Mouse (Mus musculus): ENCODE data around the gene Arhgap35. TPM values are rescaled to one million over a fixed set of nuclear protein-coding genes. Genes with fewer than 3 reads are reported as not detected.

The Arhgap35 gene
- polyA plus RNA-seq, 1 experiment = 25.7 TPM

- WGBS = 36% methylated on average over 4 of the region's 4 CpGs
- no peak for DNase-seq
- Histone ChIP-seq H3K4me1 (ENCODE audit: control insufficient read depth, insufficient read depth, low read length) (no peaks in the 10 kb centered on the region), H3K27ac (ENCODE audit: insufficient read depth, low read depth, low read length) (no peak overlapping the region), H3K27me3 (replicated peaks; ENCODE audit: control insufficient read depth, insufficient read depth, low read length) (no peaks in the 10 kb centered on the region), H3K36me3 (ENCODE audit: control insufficient read depth, insufficient read depth, low read length) (no peaks in the 10 kb centered on the region), H3K4me3 (ENCODE audit: insufficient read depth, low read depth, low read length) (no peak overlapping the region)
- TF ChIP-seq CTCF (conservative IDR thresholded peaks at IDR 0.05; ENCODE audit: insufficient read depth, insufficient read length, low read depth, low read length) (no peak), POLR2A (IDR thresholded peaks at IDR 0.05; ENCODE audit: low read depth, low read length) (no peak)
Measured at GRCm38 (mm10) chr7:16631025-16631424, 16.2 kb upstream of the Arhgap35 start.

- Histone ChIP-seq H3K4me1 (ENCODE audit: control insufficient read depth, insufficient read depth, low read length) (no peaks in the 10 kb centered on the region), H3K27me3 (replicated peaks; ENCODE audit: control insufficient read depth, insufficient read depth, low read length) (no peaks in the 10 kb centered on the region), H3K4me3 (ENCODE audit: insufficient read depth, low read depth, low read length) (no peak overlapping the region), H3K27ac (ENCODE audit: insufficient read depth, low read depth, low read length) (no peak overlapping the region), H3K36me3 (ENCODE audit: control insufficient read depth, insufficient read depth, low read length) (no peaks in the 10 kb centered on the region)
- peak; percentile 63 for DNase-seq
- TF ChIP-seq CTCF (conservative IDR thresholded peaks at IDR 0.05; ENCODE audit: insufficient read depth, insufficient read length, low read depth, low read length) = peak; percentile 85
- TF ChIP-seq POLR2A (IDR thresholded peaks at IDR 0.05; ENCODE audit: low read depth, low read length) = no peak
- WGBS = 13% methylated on average over 10 of the region's 10 CpGs
Measured at GRCm38 (mm10) chr7:16629598-16630296, 15.0 kb upstream of the Arhgap35 start.

GRCm38 (mm10) chr7:16628096-16628771, 13.4 kb upstream of the Arhgap35 start:
- Histone ChIP-seq H3K36me3 (ENCODE audit: control insufficient read depth, insufficient read depth, low read length) (no peaks in the 10 kb centered on the region), H3K27me3 (replicated peaks; ENCODE audit: control insufficient read depth, insufficient read depth, low read length) (no peaks in the 10 kb centered on the region), H3K27ac (ENCODE audit: insufficient read depth, low read depth, low read length) (no peak overlapping the region), H3K4me1 (ENCODE audit: control insufficient read depth, insufficient read depth, low read length) (no peaks in the 10 kb centered on the region), H3K4me3 (ENCODE audit: insufficient read depth, low read depth, low read length) (no peak overlapping the region)
- WGBS = 33% methylated on average over 12 of the region's 12 CpGs
- TF ChIP-seq POLR2A (IDR thresholded peaks at IDR 0.05; ENCODE audit: low read depth, low read length) (no peak), CTCF (conservative IDR thresholded peaks at IDR 0.05; ENCODE audit: insufficient read depth, insufficient read length, low read depth, low read length) (peak; percentile 86)
- DNase-seq = peak; percentile 62

GRCm38 (mm10) chr7:16623687-16624086, 8.9 kb upstream of the Arhgap35 start:
- H3K27ac ChIP-seq (ENCODE audit: insufficient read depth, low read depth, low read length) = no peak overlapping the region
- TF ChIP-seq POLR2A (IDR thresholded peaks at IDR 0.05; ENCODE audit: low read depth, low read length) (no peak), CTCF (conservative IDR thresholded peaks at IDR 0.05; ENCODE audit: insufficient read depth, insufficient read length, low read depth, low read length) (no peak)
- H3K4me1 ChIP-seq (ENCODE audit: control insufficient read depth, insufficient read depth, low read length) = no peaks in the 10 kb centered on the region
- no peaks in the 10 kb centered on the region for H3K36me3 ChIP-seq (ENCODE audit: control insufficient read depth, insufficient read depth, low read length)
- no peaks in the 10 kb centered on the region for H3K27me3 ChIP-seq (replicated peaks; ENCODE audit: control insufficient read depth, insufficient read depth, low read length)
- peak; percentile 28 for DNase-seq
- H3K4me3 ChIP-seq (ENCODE audit: insufficient read depth, low read depth, low read length) = no peak overlapping the region

GRCm38 (mm10) chr7:16623131-16623530, 8.3 kb upstream of the Arhgap35 start:
- Histone ChIP-seq H3K36me3 (ENCODE audit: control insufficient read depth, insufficient read depth, low read length) (no peaks in the 10 kb centered on the region), H3K4me3 (ENCODE audit: insufficient read depth, low read depth, low read length) (no peak overlapping the region), H3K27me3 (replicated peaks; ENCODE audit: control insufficient read depth, insufficient read depth, low read length) (no peaks in the 10 kb centered on the region), H3K4me1 (ENCODE audit: control insufficient read depth, insufficient read depth, low read length) (no peaks in the 10 kb centered on the region), H3K27ac (ENCODE audit: insufficient read depth, low read depth, low read length) (no peak overlapping the region)
- no peak for DNase-seq
- 58% methylated on average over 4 of the region's 4 CpGs for WGBS
- no peak for TF ChIP-seq CTCF (conservative IDR thresholded peaks at IDR 0.05; ENCODE audit: insufficient read depth, insufficient read length, low read depth, low read length)
- no peak for TF ChIP-seq POLR2A (IDR thresholded peaks at IDR 0.05; ENCODE audit: low read depth, low read length)

GRCm38 (mm10) chr7:16621066-16621622, 6.4 kb upstream of the Arhgap35 start:
- Histone ChIP-seq H3K27me3 (replicated peaks; ENCODE audit: control insufficient read depth, insufficient read depth, low read length) (no peaks in the 10 kb centered on the region), H3K4me1 (ENCODE audit: control insufficient read depth, insufficient read depth, low read length) (no peaks in the 10 kb centered on the region; the same call in 1 of the 2 replicates), H3K27ac (ENCODE audit: insufficient read depth, low read depth, low read length) (no peak overlapping the region; the same call in 1 of the 2 replicates), H3K4me3 (ENCODE audit: insufficient read depth, low read depth, low read length) (no peak overlapping the region), H3K36me3 (ENCODE audit: control insufficient read depth, insufficient read depth, low read length) (no peaks in the 10 kb centered on the region)
- no peak for TF ChIP-seq POLR2A (IDR thresholded peaks at IDR 0.05; ENCODE audit: low read depth, low read length)
- WGBS = 58% methylated on average over 8 of the region's 8 CpGs
- peak; percentile 32 for DNase-seq

- peak; percentile 89 for DNase-seq
- 2% methylated on average over 30 of the region's 30 CpGs for WGBS
Measured at GRCm38 (mm10) chr7:16618661-16619211, 3.9 kb upstream of the Arhgap35 start.

More at GRCm38 (mm10) chr7:16618661-16619211, 3.9 kb upstream of the Arhgap35 start:
- Histone ChIP-seq H3K27ac (ENCODE audit: insufficient read depth, low read depth, low read length) (peak overlapping the region; percentile 59), H3K4me1 (ENCODE audit: control insufficient read depth, insufficient read depth, low read length) (peaks cover 3% of the 10 kb centered on the region; the same call in 1 of the 2 replicates), H3K4me3 (ENCODE audit: insufficient read depth, low read depth, low read length) (peak overlapping the region; percentile 34), H3K36me3 (ENCODE audit: control insufficient read depth, insufficient read depth, low read length) (no peaks in the 10 kb centered on the region), H3K27me3 (replicated peaks; ENCODE audit: control insufficient read depth, insufficient read depth, low read length) (no peaks in the 10 kb centered on the region)
- TF ChIP-seq POLR2A (IDR thresholded peaks at IDR 0.05; ENCODE audit: low read depth, low read length) (no peak), CTCF (conservative IDR thresholded peaks at IDR 0.05; ENCODE audit: insufficient read depth, insufficient read length, low read depth, low read length) (peak; percentile 81)
